8 mouse cellular contexts compared by ENCODE assay signal in genomic region chr8:122793375-122794174, GRCm38 (mm10). TPM values are rescaled to one million over a fixed set of nuclear protein-coding genes. Genes with fewer than 3 reads are reported as not detected.
A peak's percentile ranks its signal among the peaks of the same experiment; 100 is the strongest.
DNase-seq lines count a peak whose midpoint lies in the region; ATAC-seq and TF ChIP-seq lines count a peak whose summit lies in the region.

No protein-coding gene starts in this region.

- peak overlapping the region; percentile 14; the same call in 1 of the 2 replicates for H3K27ac ChIP-seq in heart, embryonic 15.5 days
- H3K27ac ChIP-seq in stomach, postnatal 0 days (replicated peaks): no peak overlapping the region

- TF ChIP-seq CTCF in stomach, postnatal 0 days (IDR thresholded peaks at IDR 0.05; ENCODE audit: low read depth): peak; percentile 40

- H3K27me3 ChIP-seq in heart, embryonic 15.5 days: no peaks in the 10 kb centered on the region
- H3K27me3 ChIP-seq in stomach, postnatal 0 days (ENCODE audit: control insufficient read depth, insufficient read depth, low read length): no peaks in the 10 kb centered on the region

- peak; percentile 79 for ATAC-seq in heart, embryonic 15.5 days (replicated peaks; ENCODE audit: insufficient number of reproducible peaks, insufficient read depth, low FRiP score, low read depth)
- peak; percentile 73 for ATAC-seq in stomach, postnatal 0 days (ENCODE audit: low FRiP score, low TSS enrichment)
- ATAC-seq in erythroid progenitor cell, adult 5-6 weeks (replicated peaks; ENCODE audit: low FRiP score, poor library complexity, severe bottlenecking): no peak

- DNase-seq in gastrocnemius, postnatal 14 days: peak; percentile 63
- no peak for DNase-seq in gastrocnemius, postnatal 36 days
- peak; percentile 66 for DNase-seq in cerebellum, adult 11 months
- peak; percentile 45 to 64 for DNase-seq in kidney, postnatal 25 days
- DNase-seq in stomach, postnatal 0 days (ENCODE audit: low spot score): peak; percentile 27
- no peak for DNase-seq in adipocyte (ENCODE audit: low spot score)

- TF ChIP-seq EP300 in stomach, postnatal 0 days (optimal IDR thresholded peaks at IDR 0.05): no peak

- intact Hi-C loops in gastrocnemius, postnatal 14 days (cut with DNase I; ENCODE audit: low total_unique reads): no loop called here
- intact Hi-C loops in gastrocnemius, postnatal 36 days (cut with DNase I): no loop called here

- peaks cover 11% of the 10 kb centered on the region for H3K4me1 ChIP-seq in heart, embryonic 15.5 days (replicated peaks)
- H3K4me1 ChIP-seq in stomach, postnatal 0 days (replicated peaks; ENCODE audit: control insufficient read depth, insufficient read depth): no peaks in the 10 kb centered on the region

- no peaks in the 10 kb centered on the region for H3K36me3 ChIP-seq in heart, embryonic 15.5 days
- H3K36me3 ChIP-seq in stomach, postnatal 0 days (ENCODE audit: control insufficient read depth, insufficient read depth, low read length): no peaks in the 10 kb centered on the region; the same call in 1 of the 2 replicates

- 59% methylated on average over 18 of the region's 18 CpGs for WGBS in heart, embryonic 15.5 days
- 67% methylated on average over 18 of the region's 18 CpGs for WGBS in stomach, postnatal 0 days

- no peak overlapping the region for H3K4me3 ChIP-seq in heart, embryonic 15.5 days
- H3K4me3 ChIP-seq in stomach, postnatal 0 days (ENCODE audit: low read depth, low read length): no peak overlapping the region

- no peak overlapping the region for H3K4me2 ChIP-seq in heart, embryonic 15.5 days
- no peak overlapping the region for H3K4me2 ChIP-seq in stomach, postnatal 0 days (replicated peaks; ENCODE audit: low read depth)

- H3K9me3 ChIP-seq in heart, embryonic 15.5 days (replicated peaks): no peaks in the 10 kb centered on the region
- H3K9me3 ChIP-seq in stomach, postnatal 0 days (ENCODE audit: control insufficient read depth, low read length): no peaks in the 10 kb centered on the region

- no peak overlapping the region for H3K9ac ChIP-seq in heart, embryonic 15.5 days
- H3K9ac ChIP-seq in stomach, postnatal 0 days (ENCODE audit: low read length): no peak overlapping the region

RNA-seq across cellular contexts. Expression of gene Acsf3, which starts 18.3 kb away (rescaled TPM):
- 10 to 100 TPM; 13.4 to 16.2 TPM for total RNA-seq in gastrocnemius, postnatal 14 days (2021)
- total RNA-seq in gastrocnemius, postnatal 36 days (2021): 10 to 100 TPM; 12.5 to 14.2 TPM
- 13.8 and 16.3 TPM in 2 replicates for polyA plus RNA-seq in heart, embryonic 15.5 days (2015; fragmentation: Nextera tagmentation; extraction: Ambion mirVana)
- 14.7 and 15.4 TPM in 2 replicates for polyA plus RNA-seq in stomach, postnatal 0 days (2015; fragmentation: Nextera tagmentation; extraction: Ambion mirVana)
- 1.4 and 1.7 TPM in 2 replicates for total RNA-seq in erythroid progenitor cell, adult 5-6 weeks (2015; ENCODE audit: low replicate concordance)
- 1.2 and 2.3 TPM in 2 replicates for total RNA-seq in erythroid progenitor cell, adult 5-6 weeks (2017; ENCODE audit: low replicate concordance)

RNA-seq across cellular contexts. Expression of gene Cdh15, which starts 54.2 kb away (rescaled TPM):
- total RNA-seq in gastrocnemius, postnatal 14 days (2021): 10 to 100 TPM; 16.2 to 20.9 TPM
- total RNA-seq in gastrocnemius, postnatal 36 days (2021): 10 to 100 TPM; 15.6 to 20.4 TPM
- 0.11 and 0.28 TPM in 2 replicates for polyA plus RNA-seq in heart, embryonic 15.5 days (2015; fragmentation: Nextera tagmentation; extraction: Ambion mirVana)
- polyA plus RNA-seq in stomach, postnatal 0 days (2015; fragmentation: Nextera tagmentation; extraction: Ambion mirVana): 0.23 TPM in 2 replicates
- not detected in 2 replicates for total RNA-seq in erythroid progenitor cell, adult 5-6 weeks (2015; ENCODE audit: low replicate concordance)
- not detected in 2 replicates for total RNA-seq in erythroid progenitor cell, adult 5-6 weeks (2017; ENCODE audit: low replicate concordance)

Comparison
In these comparisons a context has a peak if more than half of its experiments do, and no peak if none do; other contexts are left out.
1. DNase-seq: peak in gastrocnemius, postnatal 14 days (single experiment), cerebellum, adult 11 months (single experiment), kidney, postnatal 25 days (2 of 2) and stomach, postnatal 0 days (single experiment); none in gastrocnemius, postnatal 36 days (0 of 2) and adipocyte (single experiment).
2. RNA of gene Acsf3, which starts 18.3 kb away (total RNA-seq): 13.4 to 16.2 TPM in gastrocnemius, postnatal 14 days and 12.5 to 14.2 TPM in gastrocnemius, postnatal 36 days; 1.2 to 2.3 TPM in erythroid progenitor cell, adult 5-6 weeks; every median in the first group is over 4 times any median in the second.
3. RNA of gene Cdh15, which starts 54.2 kb away (total RNA-seq): 16.2 to 20.9 TPM in gastrocnemius, postnatal 14 days and 15.6 to 20.4 TPM in gastrocnemius, postnatal 36 days; not detected in erythroid progenitor cell, adult 5-6 weeks; every median in the first group is over 10 times any median in the second.